Mouse (Mus musculus): Measurements from ENCODE around the gene Wdr31. TPM values are rescaled to one million over a fixed set of nuclear protein-coding genes. Genes with fewer than 3 reads are reported as not detected.

Wdr31 gene
- 1 to 10 TPM; 9.0 to 9.4 TPM for total RNA-seq (2021)
- long read RNA-seq, experiment 1, transcript Wdr31-201 (11 exons, 1,440 nt), result major isoform, 10 of 16 reads
- long read RNA-seq, experiment 1, partial matches to known transcripts, result 0 of 16 reads
- long read RNA-seq, experiment 1, other reads (novel, unspliced or antisense), result 5 of 16 reads
- long read RNA-seq, experiment 2, transcript Wdr31-201 (11 exons, 1,440 nt), result major isoform, 8 of 10 reads
- long read RNA-seq, experiment 2, partial matches to known transcripts, result 0 of 10 reads
- long read RNA-seq, experiment 2, other reads (novel, unspliced or antisense), result 1 of 10 reads

- intact Hi-C loops (cut with DNase I), result loop anchor here (5.0 kb wide), 1 partner anchor 63 kb away; the partner anchor contains the start of genes Cdc26 and Prpf4
- peak; percentile 78 to 88 for DNase-seq (ENCODE audit: low spot score in 2 of 2)
These were observed at the start of gene Wdr31 for GRCm38 (mm10) chr4:62470598-62471051. Gene Wdr31, minus strand, starts transcription at chr4:62470896.

GRCm38 (mm10) chr4:62519849-62520233 lies 49.1 kb upstream of the Wdr31 start, which contains the start of gene Alad:
Gene Alad, minus strand, starts transcription at chr4:62519918.
- DNase-seq (ENCODE audit: low spot score in 2 of 2), result peak; percentile 50 to 77
- intact Hi-C loops (cut with DNase I), result no loop called here

- intact Hi-C loops (cut with DNase I), result no loop called here
- DNase-seq (ENCODE audit: low spot score in 2 of 2), result peak in 1 of 2 experiments; percentile 39
These were observed 48.6 kb upstream of the Wdr31 start for GRCm38 (mm10) chr4:62519122-62519848.

GRCm38 (mm10) chr4:62518416-62519121 lies 47.9 kb upstream of the Wdr31 start:
- DNase-seq (ENCODE audit: low spot score in 2 of 2), result no peak
- intact Hi-C loops (cut with DNase I), result no loop called here

- intact Hi-C loops (cut with DNase I), result no loop called here
- DNase-seq (ENCODE audit: low spot score in 2 of 2), result no peak
These were observed 47.1 kb upstream of the Wdr31 start for GRCm38 (mm10) chr4:62517538-62518415.

- DNase-seq (ENCODE audit: low spot score in 2 of 2), result no peak
- intact Hi-C loops (cut with DNase I), result no loop called here
These were observed 46.4 kb upstream of the Wdr31 start for GRCm38 (mm10) chr4:62517046-62517445.

GRCm38 (mm10) chr4:62516579-62516978 lies 45.9 kb upstream of the Wdr31 start:
- no peak for DNase-seq (ENCODE audit: low spot score in 2 of 2)
- intact Hi-C loops (cut with DNase I), result no loop called here

- no peak for DNase-seq (ENCODE audit: low spot score in 2 of 2)
- intact Hi-C loops (cut with DNase I), result no loop called here
These were observed 45.4 kb upstream of the Wdr31 start for GRCm38 (mm10) chr4:62516079-62516478.

- no peak for DNase-seq (ENCODE audit: low spot score in 2 of 2)
- intact Hi-C loops (cut with DNase I), result no loop called here
These were observed 44.8 kb upstream of the Wdr31 start for GRCm38 (mm10) chr4:62515490-62515889.

GRCm38 (mm10) chr4:62514995-62515394 lies 44.3 kb upstream of the Wdr31 start:
- no peak for DNase-seq (ENCODE audit: low spot score in 2 of 2)
- intact Hi-C loops (cut with DNase I), result no loop called here

- intact Hi-C loops (cut with DNase I), result no loop called here
- no peak for DNase-seq (ENCODE audit: low spot score in 2 of 2)
These were observed 43.4 kb upstream of the Wdr31 start for GRCm38 (mm10) chr4:62513998-62514506.

- intact Hi-C loops (cut with DNase I), result no loop called here
These were observed 39.2 kb upstream of the Wdr31 start for GRCm38 (mm10) chr4:62509946-62510345.

GRCm38 (mm10) chr4:62508839-62509238 lies 38.1 kb upstream of the Wdr31 start:
- intact Hi-C loops (cut with DNase I), result no loop called here
- no peak for DNase-seq (ENCODE audit: low spot score in 2 of 2)

More at GRCm38 (mm10) chr4:62509946-62510345, 39.2 kb upstream of the Wdr31 start:
- no peak for DNase-seq (ENCODE audit: low spot score in 2 of 2)

GRCm38 (mm10) chr4:62506798-62507197 lies 36.1 kb upstream of the Wdr31 start:
- DNase-seq (ENCODE audit: low spot score in 2 of 2), result no peak
- intact Hi-C loops (cut with DNase I), result no loop called here

GRCm38 (mm10) chr4:62505991-62506390 lies 35.3 kb upstream of the Wdr31 start:
- DNase-seq (ENCODE audit: low spot score in 2 of 2), result no peak
- intact Hi-C loops (cut with DNase I), result no loop called here

GRCm38 (mm10) chr4:62503374-62503970 lies 32.8 kb upstream of the Wdr31 start, which contains the start of gene Hdhd3:
Gene Hdhd3, minus strand, starts transcription at chr4:62503467.
- no peak for DNase-seq (ENCODE audit: low spot score in 2 of 2)
- intact Hi-C loops (cut with DNase I), result loop anchor here (5.0 kb wide), 1 partner anchor 46 kb away; no protein-coding TSS in a partner anchor

- intact Hi-C loops (cut with DNase I), result loop anchor here (5.0 kb wide), 1 partner anchor 46 kb away; no protein-coding TSS in a partner anchor
- DNase-seq (ENCODE audit: low spot score in 2 of 2), result no peak
These were observed 32.3 kb upstream of the Wdr31 start for GRCm38 (mm10) chr4:62502969-62503368.

Measured in left cerebral cortex, postnatal 14 days (tissue).